Mouse (Mus musculus) midbrain, embryonic 14.5 days (tissue): ENCODE data around the gene Taar6. TPM values are rescaled to one million over a fixed set of nuclear protein-coding genes. Genes with fewer than 3 reads are reported as not detected.

ENCODE experiments used
- ATAC-seq: fragments of 200-750 bp; cut with Nextera tagmentation; 2 replicates; pipeline ENCODE4 v1.8.0; 2017; ENCODE audit warnings: moderate number of reproducible peaks, moderate library complexity; ENCODE audit not compliant: low FRiP score, low TSS enrichment
- DNase-seq: peaks from one replicate; pipeline ENCODE4 v3.0.0-alpha.2; 2015
- H3K27ac ChIP-seq: fragments of 300-500 bp; sonication (generic); replicated peaks from 2 replicates; pipeline ENCODE4 v1.5.1; 2014; ENCODE audit warnings: mild to moderate bottlenecking, low read depth, low read length, moderate library complexity
- H3K27me3 ChIP-seq: fragments of 300-500 bp; sonication (generic); 2 replicates; pipeline ENCODE4 v1.6.1; 2014; ENCODE audit warnings: low read length, control low read depth, mixed read lengths; ENCODE audit not compliant: control insufficient read depth, insufficient read depth
- H3K36me3 ChIP-seq: fragments of 300-500 bp; sonication (generic); 2 replicates; pipeline ENCODE4 v1.6.1; 2014; ENCODE audit warnings: low read length, control low read depth; ENCODE audit not compliant: control insufficient read depth, insufficient read depth
- H3K4me1 ChIP-seq: fragments of 300-500 bp; sonication (generic); 2 replicates; pipeline ENCODE4 v1.6.1; 2014; ENCODE audit warnings: mild to moderate bottlenecking, antibody characterized with exemption, low read length, control low read depth; ENCODE audit not compliant: control insufficient read depth, insufficient read depth
- H3K4me2 ChIP-seq: fragments of 300-500 bp; sonication (generic); 2 replicates; pipeline ENCODE4 v1.6.1; 2014; ENCODE audit warnings: mild to moderate bottlenecking, low read length, moderate library complexity
- H3K4me3 ChIP-seq: fragments of 300-500 bp; sonication (generic); replicated peaks from 2 replicates; pipeline ENCODE4 v1.5.1; 2014; ENCODE audit warnings: low read depth, low read length
- H3K9ac ChIP-seq: fragments of 300-500 bp; sonication (generic); replicated peaks from 2 replicates; pipeline ENCODE4 v1.6.1; 2014; ENCODE audit warnings: mild to moderate bottlenecking, low read length, moderate library complexity
- H3K9me3 ChIP-seq: fragments of 300-500 bp; sonication (generic); 2 replicates; pipeline ENCODE4 v1.6.1; 2016; ENCODE audit warnings: low read length, control low read depth, mixed read lengths; ENCODE audit not compliant: control insufficient read depth
- WGBS: fragments of 180-500 bp; shearing (Covaris S2); extraction: QIAGEN DNeasy Blood & Tissue Kit; methylation state at CpG from one replicate; pipeline ENCODE4 v1.1.7; 2014; 5-methylcytosine and 5-hydroxymethylcytosine counted together
- polyA plus RNA-seq: library from polyadenylated mRNA; unstranded; fragments of >200 nt; fragmentation: Nextera tagmentation; extraction: Ambion mirVana; gene quantifications from 2 replicates; pipeline ENCODE4 v1.2.1, GENCODE M21; 2014

Taar6 gene
- polyA plus RNA-seq, 1 experiment from 2014 or later = not detected

DNA sequence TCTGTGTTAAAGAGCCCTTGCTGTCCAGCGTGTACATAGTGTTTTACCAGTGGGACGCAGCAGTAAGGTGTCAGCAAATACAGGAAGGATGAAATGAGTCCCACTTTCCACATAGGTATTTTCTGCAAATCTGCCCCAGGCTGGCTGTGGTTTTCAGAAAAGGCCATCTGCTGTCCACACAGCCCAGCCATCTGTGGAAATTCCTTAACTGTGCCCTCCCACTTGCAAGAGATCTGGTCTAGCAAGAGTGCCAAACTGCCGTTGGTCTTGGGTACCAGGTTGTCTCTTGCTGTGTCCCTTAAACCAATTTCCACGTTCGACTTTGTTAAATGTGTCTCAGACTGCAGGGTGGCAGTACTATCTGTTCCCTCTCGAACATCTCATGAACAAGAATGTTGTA, 33.7 kb downstream of the Taar6 start:
- H3K27ac ChIP-seq = no peak overlapping the region
- no peak overlapping the region for H3K9ac ChIP-seq
- WGBS = 94% methylated on average over 6 of the region's 6 CpGs
- H3K9me3 ChIP-seq = no peaks in the 10 kb centered on the region
- no peak for DNase-seq
- H3K4me1 ChIP-seq = no peaks in the 10 kb centered on the region
- ATAC-seq = no peak
- H3K27me3 ChIP-seq = no peaks in the 10 kb centered on the region
- no peak overlapping the region for H3K4me2 ChIP-seq
- no peaks in the 10 kb centered on the region for H3K36me3 ChIP-seq
- no peak overlapping the region for H3K4me3 ChIP-seq

DNA sequence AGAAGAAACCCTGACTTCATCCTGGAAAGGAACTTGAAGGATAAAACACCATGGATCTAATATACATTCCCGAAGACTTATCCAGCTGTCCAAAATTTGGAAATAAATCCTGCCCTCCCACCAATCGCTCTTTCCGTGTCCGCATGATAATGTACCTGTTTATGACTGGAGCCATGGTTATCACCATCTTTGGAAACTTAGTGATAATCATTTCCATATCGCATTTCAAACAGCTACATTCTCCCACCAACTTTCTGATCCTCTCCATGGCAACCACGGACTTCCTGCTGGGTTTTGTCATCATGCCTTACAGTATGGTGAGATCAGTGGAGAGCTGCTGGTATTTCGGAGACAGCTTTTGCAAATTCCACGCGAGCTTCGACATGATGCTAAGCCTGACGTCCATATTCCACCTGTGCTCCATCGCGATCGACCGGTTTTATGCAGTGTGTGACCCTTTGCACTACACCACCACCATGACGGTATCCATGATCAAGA, 35.9 kb downstream of the Taar6 start, which contains the start of gene Taar3:
TSS of gene Taar3 (plus strand) at position 51 of the 498 bp plus-strand sequence.
- no peak for ATAC-seq
- no peak for DNase-seq
- H3K27ac ChIP-seq = no peak within 1 kb of the TSS
- no peak within 1 kb of the TSS for H3K4me3 ChIP-seq
- H3K36me3 ChIP-seq = no peaks in the 10 kb centered on the region
- H3K4me1 ChIP-seq = no peaks in the 10 kb centered on the region
- no peak within 1 kb of the TSS for H3K9ac ChIP-seq
- H3K27me3 ChIP-seq = no peaks in the 10 kb centered on the region
- H3K4me2 ChIP-seq = no peak within 1 kb of the TSS
- H3K9me3 ChIP-seq = no peaks in the 10 kb centered on the region
- 85% methylated on average over 16 of the region's 16 CpGs for WGBS

DNA sequence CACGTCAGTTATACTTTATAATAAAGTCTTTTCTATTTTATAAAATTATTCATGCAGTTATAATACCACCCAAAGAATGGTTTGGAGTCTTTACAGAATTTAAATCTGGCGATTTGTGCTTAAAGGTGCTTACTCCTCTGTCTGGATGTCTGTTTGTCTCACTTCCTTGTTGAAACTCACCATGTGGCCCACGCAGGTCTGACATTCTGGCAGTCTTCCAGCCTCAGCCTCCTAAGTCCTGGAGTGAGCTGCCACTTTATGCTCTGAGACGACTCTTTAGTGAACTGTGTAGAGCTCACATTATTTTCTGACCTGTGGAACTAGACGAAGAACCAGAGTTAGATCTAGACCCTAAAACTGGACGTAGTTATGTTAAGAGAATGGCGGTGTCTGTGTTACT, 37.4 kb downstream of the Taar6 start:
- H3K27me3 ChIP-seq = no peaks in the 10 kb centered on the region
- H3K9me3 ChIP-seq = no peaks in the 10 kb centered on the region
- ATAC-seq = no peak
- no peak overlapping the region for H3K4me3 ChIP-seq
- no peaks in the 10 kb centered on the region for H3K4me1 ChIP-seq
- 62% methylated on average over 7 of the region's 7 CpGs for WGBS
- no peak overlapping the region for H3K27ac ChIP-seq
- H3K4me2 ChIP-seq = no peak overlapping the region
- H3K36me3 ChIP-seq = no peaks in the 10 kb centered on the region
- H3K9ac ChIP-seq = no peak overlapping the region
- peak; percentile 13 for DNase-seq

DNA sequence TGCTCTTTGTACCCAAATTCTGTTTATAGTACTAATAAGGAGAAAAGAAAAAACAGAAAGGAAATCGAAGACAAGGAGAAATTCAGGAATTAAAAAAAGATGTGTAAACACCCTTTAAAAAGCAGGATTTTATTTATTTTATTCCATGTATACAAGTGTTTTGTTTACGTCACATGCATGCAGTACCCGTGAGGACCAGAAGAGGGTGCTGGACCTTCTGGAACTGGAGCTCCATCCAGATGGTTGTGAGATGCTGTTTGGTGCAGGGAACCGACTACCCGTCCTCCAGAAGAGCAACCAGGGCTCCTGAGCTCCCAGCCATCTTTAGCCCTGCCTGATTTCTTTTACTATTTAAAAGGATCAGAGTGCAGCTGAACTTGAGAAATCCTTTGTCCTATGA, 43.0 kb downstream of the Taar6 start:
- 81% methylated on average over 5 of the region's 5 CpGs for WGBS
- Histone ChIP-seq H3K9ac (no peak overlapping the region), H3K4me2 (no peak overlapping the region), H3K27me3 (no peaks in the 10 kb centered on the region), H3K9me3 (no peaks in the 10 kb centered on the region), H3K27ac (no peak overlapping the region), H3K4me3 (no peak overlapping the region), H3K4me1 (no peaks in the 10 kb centered on the region), H3K36me3 (no peaks in the 10 kb centered on the region)
- ATAC-seq (no peak), DNase-seq (peak; percentile 8)

DNA sequence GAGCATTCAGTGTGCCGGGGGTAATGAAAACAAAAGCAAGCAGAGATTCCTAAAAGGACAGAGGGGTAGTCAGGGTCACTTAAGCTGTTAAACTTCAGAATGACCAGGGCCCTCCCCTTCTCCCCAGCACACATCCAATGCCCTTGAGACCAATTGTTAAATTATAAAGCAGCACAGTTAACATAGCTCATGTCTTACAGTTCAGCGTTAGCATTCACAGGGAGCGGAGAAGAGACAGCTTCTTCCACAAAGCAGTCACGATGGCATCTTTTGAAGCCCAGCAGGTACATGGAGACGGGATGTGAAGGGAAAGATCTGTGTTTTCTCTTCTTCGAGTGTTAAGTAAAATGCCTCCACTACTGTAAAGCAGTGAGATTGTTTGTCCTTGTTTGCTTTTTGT, 47.1 kb downstream of the Taar6 start, which contains the start of gene Taar2:
TSS of gene Taar2 (plus strand) at position 261 of the 400 bp plus-strand sequence.
- Histone ChIP-seq H3K27ac (no peak within 1 kb of the TSS), H3K4me3 (no peak within 1 kb of the TSS), H3K9ac (no peak within 1 kb of the TSS), H3K9me3 (no peaks in the 10 kb centered on the region), H3K4me1 (no peaks in the 10 kb centered on the region), H3K4me2 (no peak within 1 kb of the TSS), H3K27me3 (no peaks in the 10 kb centered on the region), H3K36me3 (no peaks in the 10 kb centered on the region)
- ATAC-seq (no peak), DNase-seq (peak; percentile 33)
- WGBS = 45% methylated on average over 6 of the region's 6 CpGs

DNA sequence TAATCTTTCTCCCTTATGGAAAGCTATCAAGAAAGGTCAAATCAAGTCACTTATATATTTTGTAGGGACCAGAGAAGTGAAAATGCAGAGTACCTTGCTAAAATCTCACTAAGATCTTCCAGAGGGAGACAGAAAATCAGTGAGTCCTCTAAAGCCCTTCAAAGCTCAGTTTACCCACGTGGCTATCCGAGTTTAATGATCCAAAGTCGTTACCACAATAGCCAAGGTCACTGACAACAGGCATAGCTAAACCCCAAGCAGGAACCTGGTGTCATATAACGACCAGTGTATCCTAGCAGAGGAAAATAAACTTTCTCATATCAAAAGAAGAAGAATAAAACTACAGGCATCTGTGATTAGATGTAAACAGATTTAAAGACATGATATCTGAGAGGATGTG, 47.8 kb downstream of the Taar6 start:
- H3K9me3 ChIP-seq = no peaks in the 10 kb centered on the region
- no peaks in the 10 kb centered on the region for H3K27me3 ChIP-seq
- ATAC-seq (no peak), DNase-seq (no peak)
- no peak overlapping the region for H3K9ac ChIP-seq
- H3K27ac ChIP-seq = no peak overlapping the region
- H3K4me1 ChIP-seq = no peaks in the 10 kb centered on the region
- H3K4me2 ChIP-seq = no peak overlapping the region
- H3K4me3 ChIP-seq = no peak overlapping the region
- WGBS = 53% methylated on average over 4 of the region's 4 CpGs
- H3K36me3 ChIP-seq = no peaks in the 10 kb centered on the region

Other genes starting within 250 kb of the Taar6 start
- gene Rps12, start 198.4 kb downstream of the Taar6 start, polyA plus RNA-seq = 119 and 123 TPM in 2 replicates
- gene Slc18b1, start 188.7 kb downstream of the Taar6 start, polyA plus RNA-seq = 16.4 and 21.2 TPM in 2 replicates
- gene Vnn3, start 134.2 kb downstream of the Taar6 start, polyA plus RNA-seq = not detected in 2 replicates
- 0.08 TPM in 1 of 2 replicates, not detected in the other for gene Vnn1, start 91.0 kb downstream of the Taar6 start, polyA plus RNA-seq
- gene Taar1, start 65.3 kb downstream of the Taar6 start, polyA plus RNA-seq = not detected in 2 replicates
- not detected in 2 replicates for gene Taar2, start 47.1 kb downstream of the Taar6 start, polyA plus RNA-seq
- not detected in 2 replicates for gene Taar3, start 36.1 kb downstream of the Taar6 start, polyA plus RNA-seq
- gene Taar4, start 25.2 kb downstream of the Taar6 start, polyA plus RNA-seq = not detected in 2 replicates
- not detected in 2 replicates for gene Taar5, start 14.9 kb downstream of the Taar6 start, polyA plus RNA-seq
- not detected in 2 replicates for gene Taar7a, start 7.8 kb upstream of the Taar6 start, polyA plus RNA-seq
- gene Taar7b, start 14.3 kb upstream of the Taar6 start, polyA plus RNA-seq = not detected in 2 replicates
- not detected in 2 replicates for gene Taar7d, start 41.6 kb upstream of the Taar6 start, polyA plus RNA-seq
- gene Taar7e, start 52.0 kb upstream of the Taar6 start, polyA plus RNA-seq = not detected in 2 replicates
- not detected in 2 replicates for gene Taar7f, start 63.9 kb upstream of the Taar6 start, polyA plus RNA-seq
- not detected in 2 replicates for gene Taar8a, start 90.9 kb upstream of the Taar6 start, polyA plus RNA-seq
- not detected in 2 replicates for gene Taar8b, start 106.6 kb upstream of the Taar6 start, polyA plus RNA-seq
- gene Taar8c, start 116.3 kb upstream of the Taar6 start, polyA plus RNA-seq = not detected in 2 replicates
- gene Taar9, start 123.9 kb upstream of the Taar6 start, polyA plus RNA-seq = not detected in 2 replicates
- gene Stx7, start 163.7 kb upstream of the Taar6 start, polyA plus RNA-seq = 326 and 358 TPM in 2 replicates
- 0.26 and 2.7 TPM in 2 replicates for gene Moxd1, start 237.9 kb upstream of the Taar6 start, polyA plus RNA-seq